Mouse (Mus musculus) layer of hippocampus, postnatal 25 days (tissue): ENCODE data around the gene Cript. TPM values are rescaled to one million over a fixed set of nuclear protein-coding genes. Genes with fewer than 3 reads are reported as not detected.
A peak's percentile ranks its signal among the peaks of the same experiment; 100 is the strongest.

Experiments
- DNase-seq, 2 experiments: peaks; one replicate each; pipeline ENCODE4 v3.0.0; 2022; ENCODE audit warnings: mixed read lengths in 2 of 2, low spot score in 1 of 2; ENCODE audit errors: extremely low spot score in 1 of 2
- total RNA-seq, 2 experiments: library from RNA; stranded (reverse); gene quantifications; 2 replicates each; pipeline ENCODE4 v1.2.3; 2021

Gene Cript
- 10 to 100 TPM; 58.6 to 61.3 TPM for total RNA-seq

- DNase-seq, result peak; percentile 93 to 96
These were observed at the start of gene Cript, which contains the start of gene Pigf for GRCm38 (mm10) chr17:87025269-87025949. TSS of gene Cript (plus strand) at chr17:87025550. TSS of gene Pigf (minus strand) at chr17:87025406.

- DNase-seq, result no peak
These were observed 49.0 kb upstream of the Cript start for GRCm38 (mm10) chr17:86976387-86976786.

GRCm38 (mm10) chr17:86978496-86978895, 46.9 kb upstream of the Cript start:
- no peak for DNase-seq

GRCm38 (mm10) chr17:86981205-86981604, 44.1 kb upstream of the Cript start:
- DNase-seq, result no peak

GRCm38 (mm10) chr17:86981701-86982100, 43.6 kb upstream of the Cript start:
- DNase-seq, result no peak

- no peak for DNase-seq
These were observed 42.9 kb upstream of the Cript start for GRCm38 (mm10) chr17:86982497-86982896.

- no peak for DNase-seq
These were observed 38.8 kb upstream of the Cript start for GRCm38 (mm10) chr17:86986449-86987138.

GRCm38 (mm10) chr17:86988161-86988560, 37.2 kb upstream of the Cript start:
- no peak for DNase-seq

GRCm38 (mm10) chr17:86988601-86989184, 36.7 kb upstream of the Cript start:
- no peak for DNase-seq

- DNase-seq, result no peak
These were observed 34.0 kb upstream of the Cript start for GRCm38 (mm10) chr17:86991306-86991705.

GRCm38 (mm10) chr17:86997323-86997722, 28.0 kb upstream of the Cript start:
- no peak for DNase-seq

GRCm38 (mm10) chr17:87008950-87009349, 16.4 kb upstream of the Cript start:
- DNase-seq, result no peak

- DNase-seq, result peak; percentile 46 to 63
These were observed 13.9 kb upstream of the Cript start for GRCm38 (mm10) chr17:87011301-87012019.

- no peak for DNase-seq
These were observed 5.7 kb upstream of the Cript start for GRCm38 (mm10) chr17:87019692-87020091.

GRCm38 (mm10) chr17:87024491-87025242, 683 bp upstream of the Cript start:
- DNase-seq, result no peak

- DNase-seq, result peak in 1 of 2 experiments; percentile 48
These were observed 11.1 kb downstream of the Cript start for GRCm38 (mm10) chr17:87036141-87037073.

GRCm38 (mm10) chr17:87038496-87038895, 13.1 kb downstream of the Cript start:
- DNase-seq, result no peak

GRCm38 (mm10) chr17:87041739-87042138, 16.4 kb downstream of the Cript start:
- DNase-seq, result peak in 1 of 2 experiments; percentile 20

- peak; percentile 76 to 98 for DNase-seq
These were observed 19.0 kb downstream of the Cript start for GRCm38 (mm10) chr17:87044364-87044763.
